ENCODE assay signal across 8 mouse cellular contexts in the genomic region with DNA sequence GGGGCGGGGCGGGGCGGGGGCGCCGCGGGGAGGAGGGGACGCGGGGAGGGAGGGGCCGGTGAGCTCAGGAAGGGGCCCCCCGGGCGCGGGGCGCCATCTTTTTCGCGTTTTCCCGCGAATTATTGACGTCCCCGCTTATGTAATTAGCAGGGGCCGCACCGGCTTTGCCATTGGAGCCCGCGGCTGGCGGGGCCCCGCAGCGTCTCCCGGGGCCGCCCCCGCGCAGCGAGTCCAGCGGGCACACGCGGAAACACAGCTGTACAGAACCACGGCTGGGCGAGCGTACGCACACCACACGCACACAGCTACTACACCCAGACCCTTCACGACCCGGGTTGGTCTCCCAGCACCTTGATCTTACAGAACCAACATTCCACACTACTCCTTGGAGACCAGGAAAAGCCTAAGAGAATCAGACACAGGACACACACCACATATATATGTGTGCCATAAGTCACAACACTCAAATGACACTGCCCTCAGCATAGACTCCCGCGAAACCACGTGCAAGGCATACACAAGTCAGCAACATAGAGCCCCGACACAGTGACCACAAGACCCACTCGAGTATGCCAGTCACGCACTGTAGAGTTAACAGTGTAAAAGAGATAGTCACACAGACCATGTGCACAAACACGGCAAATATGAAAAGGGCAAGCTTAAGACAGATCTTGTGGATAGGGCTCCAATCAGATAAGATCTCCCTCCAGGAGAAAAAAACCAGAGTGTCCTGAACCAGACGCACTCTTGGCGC. TPM values are rescaled to one million over a fixed set of nuclear protein-coding genes. Genes with fewer than 3 reads are reported as not detected.
DNase-seq lines count a peak whose midpoint lies in the region; ATAC-seq and TF ChIP-seq lines count a peak whose summit lies in the region.

No protein-coding gene starts in this region.

- peak overlapping the region; percentile 74 for H3K4me3 ChIP-seq in heart, embryonic 16.5 days (ENCODE audit: low read length)
- H3K4me3 ChIP-seq in lung, embryonic 15.5 days: peak overlapping the region; percentile 62
- H3K4me3 ChIP-seq in olfactory bulb, adult 2 months (ENCODE audit: insufficient read depth, low read depth, low read length): peak overlapping the region; percentile 52

- H3K27ac ChIP-seq in heart, embryonic 16.5 days (ENCODE audit: low read length): no peak overlapping the region; the same call in 1 of the 2 replicates
- no peak overlapping the region for H3K27ac ChIP-seq in lung, embryonic 15.5 days
- H3K27ac ChIP-seq in olfactory bulb, adult 2 months (ENCODE audit: insufficient read depth, low read depth, low read length): no peak overlapping the region

- peak overlapping the region; percentile 97 for H3K4me2 ChIP-seq in heart, embryonic 16.5 days (ENCODE audit: low read depth, low read length)
- H3K4me2 ChIP-seq in lung, embryonic 15.5 days: peak overlapping the region; percentile 97

- H3K9me3 ChIP-seq in heart, embryonic 16.5 days (replicated peaks; ENCODE audit: control insufficient read depth, low read length): no peaks in the 10 kb centered on the region
- no peaks in the 10 kb centered on the region for H3K9me3 ChIP-seq in lung, embryonic 15.5 days

- peak; percentile 48 to 52 for DNase-seq in spleen, adult 18-20 months
- DNase-seq in spleen, adult 12 weeks (ENCODE audit: low spot score): no peak
- DNase-seq in embryo, embryonic 10.5 days (ENCODE audit: low spot score): peak; percentile 19
- DNase-seq in kidney, postnatal 14 days: peak; percentile 53
- no peak for DNase-seq in frontal cortex, postnatal 14 days (ENCODE audit: low spot score in 2 of 2)

- 3% methylated on average over 41 of the region's 50 CpGs for WGBS in heart, embryonic 16.5 days
- WGBS in lung, embryonic 15.5 days: 1% methylated on average over 37 of the region's 50 CpGs
- 5% methylated on average over 47 of the region's 50 CpGs for WGBS in olfactory bulb, adult 2 months

- H3K27me3 ChIP-seq in heart, embryonic 16.5 days (ENCODE audit: control insufficient read depth, insufficient read depth, low read length): peaks cover 3% of the 10 kb centered on the region
- H3K27me3 ChIP-seq in lung, embryonic 15.5 days: peaks cover 18% of the 10 kb centered on the region

- H3K9ac ChIP-seq in heart, embryonic 16.5 days (ENCODE audit: low read length): peak overlapping the region; percentile 81
- H3K9ac ChIP-seq in lung, embryonic 15.5 days: peak overlapping the region; percentile 54

- ATAC-seq in heart, embryonic 16.5 days (replicated peaks; ENCODE audit: extremely low read depth, insufficient read depth, low FRiP score): peak; percentile 56
- peak; percentile 53; the same call in 1 of the 2 replicates for ATAC-seq in lung, embryonic 15.5 days (ENCODE audit: borderline replicate concordance, extremely low read depth, low FRiP score, low TSS enrichment)

- no peak for TF ChIP-seq CTCF in olfactory bulb, adult 2 months (IDR thresholded peaks at IDR 0.05; ENCODE audit: insufficient read depth, low read depth, low read length)

- peaks cover 19% of the 10 kb centered on the region; the same call in 1 of the 2 replicates for H3K4me1 ChIP-seq in heart, embryonic 16.5 days (ENCODE audit: control insufficient read depth, insufficient read depth, low read length)
- H3K4me1 ChIP-seq in lung, embryonic 15.5 days: peaks cover 24% of the 10 kb centered on the region
- H3K4me1 ChIP-seq in olfactory bulb, adult 2 months (ENCODE audit: control insufficient read depth, insufficient read depth, low read length): peaks cover 9% of the 10 kb centered on the region

- no peak for TF ChIP-seq POLR2A in olfactory bulb, adult 2 months (IDR thresholded peaks at IDR 0.05; ENCODE audit: insufficient read depth, low read depth, low read length)

- H3K36me3 ChIP-seq in heart, embryonic 16.5 days (ENCODE audit: control insufficient read depth, insufficient read depth): 0 out of 2 replicates have a peak, but pooled peaks cover 2% of the 10 kb centered on the region
- H3K36me3 ChIP-seq in lung, embryonic 15.5 days: no peaks in the 10 kb centered on the region; the same call in 1 of the 2 replicates

RNA-seq across cellular contexts. Expression of gene Phf19, which starts 0.4 kb away (rescaled TPM):
- polyA plus RNA-seq in heart, embryonic 16.5 days (2015; fragmentation: Nextera tagmentation; extraction: Ambion mirVana): 2.1 and 2.6 TPM in 2 replicates
- 3.2 and 4.2 TPM in 2 replicates for polyA plus RNA-seq in lung, embryonic 15.5 days (2015; fragmentation: Nextera tagmentation; extraction: Ambion mirVana)
- not detected in 2 replicates for polyA plus RNA-seq in olfactory bulb, adult 2 months (2012; ENCODE audit: insufficient read depth, insufficient read length, low replicate concordance, missing spikeins)

RNA-seq across cellular contexts. Expression of gene Psmd5, which starts 39.5 kb away (rescaled TPM):
- 54.0 and 57.4 TPM in 2 replicates for polyA plus RNA-seq in heart, embryonic 16.5 days (2015; fragmentation: Nextera tagmentation; extraction: Ambion mirVana)
- 110 TPM in 2 replicates for polyA plus RNA-seq in lung, embryonic 15.5 days (2015; fragmentation: Nextera tagmentation; extraction: Ambion mirVana)
- polyA plus RNA-seq in olfactory bulb, adult 2 months (2012; ENCODE audit: insufficient read depth, insufficient read length, low replicate concordance, missing spikeins): not detected in 2 replicates

RNA-seq across cellular contexts. Expression of gene Cutal, which starts 40.0 kb away (rescaled TPM):
- polyA plus RNA-seq in heart, embryonic 16.5 days (2015; fragmentation: Nextera tagmentation; extraction: Ambion mirVana): 0.20 and 0.32 TPM in 2 replicates
- polyA plus RNA-seq in lung, embryonic 15.5 days (2015; fragmentation: Nextera tagmentation; extraction: Ambion mirVana): 0.63 and 0.75 TPM in 2 replicates
- not detected in 2 replicates for polyA plus RNA-seq in olfactory bulb, adult 2 months (2012; ENCODE audit: insufficient read depth, insufficient read length, low replicate concordance, missing spikeins)

RNA-seq across cellular contexts. Expression of gene Traf1, which starts 47.3 kb away (rescaled TPM):
- polyA plus RNA-seq in heart, embryonic 16.5 days (2015; fragmentation: Nextera tagmentation; extraction: Ambion mirVana): 2.7 and 3.3 TPM in 2 replicates
- 1.9 and 2.7 TPM in 2 replicates for polyA plus RNA-seq in lung, embryonic 15.5 days (2015; fragmentation: Nextera tagmentation; extraction: Ambion mirVana)
- polyA plus RNA-seq in olfactory bulb, adult 2 months (2012; ENCODE audit: insufficient read depth, insufficient read length, low replicate concordance, missing spikeins): not detected in 2 replicates

Comparison
In these comparisons a context has a peak if more than half of its experiments do, and no peak if none do; other contexts are left out.
1. DNase-seq: peak in spleen, adult 18-20 months (2 of 2), embryo, embryonic 10.5 days (single experiment) and kidney, postnatal 14 days (single experiment); none in spleen, adult 12 weeks (single experiment) and frontal cortex, postnatal 14 days (0 of 2).
2. RNA of gene Psmd5, which starts 39.5 kb away (polyA plus RNA-seq): 110 TPM in lung, embryonic 15.5 days and 54.0 to 57.4 TPM in heart, embryonic 16.5 days; not detected in olfactory bulb, adult 2 months; every median in the first group is over 10 times any median in the second.
3. Peak in every context shown above with its lines, with median percentiles within 50 percentile points of each other: H3K4me3 ChIP-seq.